Mouse (Mus musculus) midbrain, embryonic 14.5 days (tissue): ENCODE measurements around the gene Pan2. TPM values are rescaled to one million over a fixed set of nuclear protein-coding genes. Genes with fewer than 3 reads are reported as not detected.
A peak's percentile ranks its signal among the peaks of the same experiment; 100 is the strongest.

Experiments
- ATAC-seq: fragments of 200-750 bp; cut with Nextera tagmentation; 2 replicates; pipeline ENCODE4 v1.8.0; 2017; ENCODE audit warnings: moderate number of reproducible peaks, moderate library complexity; ENCODE audit not compliant: low FRiP score, low TSS enrichment
- DNase-seq: peaks from one replicate; pipeline ENCODE4 v3.0.0-alpha.2; 2015
- H3K27ac ChIP-seq: fragments of 300-500 bp; sonication (generic); replicated peaks from 2 replicates; pipeline ENCODE4 v1.5.1; 2014; ENCODE audit warnings: mild to moderate bottlenecking, low read depth, low read length, moderate library complexity
- H3K27me3 ChIP-seq: fragments of 300-500 bp; sonication (generic); 2 replicates; pipeline ENCODE4 v1.6.1; 2014; ENCODE audit warnings: low read length, control low read depth, mixed read lengths; ENCODE audit not compliant: control insufficient read depth, insufficient read depth
- H3K36me3 ChIP-seq: fragments of 300-500 bp; sonication (generic); 2 replicates; pipeline ENCODE4 v1.6.1; 2014; ENCODE audit warnings: low read length, control low read depth; ENCODE audit not compliant: control insufficient read depth, insufficient read depth
- H3K4me1 ChIP-seq: fragments of 300-500 bp; sonication (generic); 2 replicates; pipeline ENCODE4 v1.6.1; 2014; ENCODE audit warnings: mild to moderate bottlenecking, antibody characterized with exemption, low read length, control low read depth; ENCODE audit not compliant: control insufficient read depth, insufficient read depth
- H3K4me2 ChIP-seq: fragments of 300-500 bp; sonication (generic); 2 replicates; pipeline ENCODE4 v1.6.1; 2014; ENCODE audit warnings: mild to moderate bottlenecking, low read length, moderate library complexity
- H3K4me3 ChIP-seq: fragments of 300-500 bp; sonication (generic); replicated peaks from 2 replicates; pipeline ENCODE4 v1.5.1; 2014; ENCODE audit warnings: low read depth, low read length
- H3K9ac ChIP-seq: fragments of 300-500 bp; sonication (generic); replicated peaks from 2 replicates; pipeline ENCODE4 v1.6.1; 2014; ENCODE audit warnings: mild to moderate bottlenecking, low read length, moderate library complexity
- H3K9me3 ChIP-seq: fragments of 300-500 bp; sonication (generic); 2 replicates; pipeline ENCODE4 v1.6.1; 2016; ENCODE audit warnings: low read length, control low read depth, mixed read lengths; ENCODE audit not compliant: control insufficient read depth
- WGBS: fragments of 180-500 bp; shearing (Covaris S2); extraction: QIAGEN DNeasy Blood & Tissue Kit; methylation state at CpG from one replicate; pipeline ENCODE4 v1.1.7; 2014; 5-methylcytosine and 5-hydroxymethylcytosine counted together
- polyA plus RNA-seq: library from polyadenylated mRNA; unstranded; fragments of >200 nt; fragmentation: Nextera tagmentation; extraction: Ambion mirVana; gene quantifications from 2 replicates; pipeline ENCODE4 v1.2.1, GENCODE M21; 2014

Pan2 gene
- polyA plus RNA-seq, 1 experiment from 2014 or later: 23.0 TPM

DNA sequence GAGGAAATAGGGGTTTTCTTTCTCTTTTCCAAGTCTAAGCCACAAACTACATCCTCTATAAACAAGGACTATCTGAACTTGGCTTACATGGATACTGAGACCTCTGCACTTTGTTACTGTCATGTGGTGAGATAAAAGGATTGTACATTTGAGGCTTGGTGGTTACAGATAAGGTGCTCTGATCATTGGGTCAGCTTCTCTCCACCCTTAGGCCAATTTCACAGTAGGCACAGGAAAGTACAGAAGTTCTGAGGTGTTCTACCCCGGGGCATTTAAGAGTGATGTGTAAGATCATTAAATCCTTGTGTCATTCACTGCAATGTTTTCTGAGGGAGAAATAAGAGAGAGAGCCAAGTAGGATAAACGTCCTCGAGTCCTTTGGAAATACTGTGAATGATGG is 33.5 kb downstream of the Pan2 start:
- H3K36me3 ChIP-seq: no peaks in the 10 kb centered on the region
- H3K27me3 ChIP-seq: no peaks in the 10 kb centered on the region
- peak overlapping the region; percentile 57 for H3K4me2 ChIP-seq
- ATAC-seq (no peak), DNase-seq (no peak)
- 0 out of 2 replicates have a peak overlapping the region, but pooled peaks have one; percentile 95 for H3K4me3 ChIP-seq
- H3K9ac ChIP-seq: no peak overlapping the region
- no peaks in the 10 kb centered on the region for H3K9me3 ChIP-seq
- WGBS: 84% methylated on average over 3 of the region's 3 CpGs
- peaks cover 12% of the 10 kb centered on the region for H3K4me1 ChIP-seq
- H3K27ac ChIP-seq: no peak overlapping the region; the same call in 1 of the 2 replicates

DNA sequence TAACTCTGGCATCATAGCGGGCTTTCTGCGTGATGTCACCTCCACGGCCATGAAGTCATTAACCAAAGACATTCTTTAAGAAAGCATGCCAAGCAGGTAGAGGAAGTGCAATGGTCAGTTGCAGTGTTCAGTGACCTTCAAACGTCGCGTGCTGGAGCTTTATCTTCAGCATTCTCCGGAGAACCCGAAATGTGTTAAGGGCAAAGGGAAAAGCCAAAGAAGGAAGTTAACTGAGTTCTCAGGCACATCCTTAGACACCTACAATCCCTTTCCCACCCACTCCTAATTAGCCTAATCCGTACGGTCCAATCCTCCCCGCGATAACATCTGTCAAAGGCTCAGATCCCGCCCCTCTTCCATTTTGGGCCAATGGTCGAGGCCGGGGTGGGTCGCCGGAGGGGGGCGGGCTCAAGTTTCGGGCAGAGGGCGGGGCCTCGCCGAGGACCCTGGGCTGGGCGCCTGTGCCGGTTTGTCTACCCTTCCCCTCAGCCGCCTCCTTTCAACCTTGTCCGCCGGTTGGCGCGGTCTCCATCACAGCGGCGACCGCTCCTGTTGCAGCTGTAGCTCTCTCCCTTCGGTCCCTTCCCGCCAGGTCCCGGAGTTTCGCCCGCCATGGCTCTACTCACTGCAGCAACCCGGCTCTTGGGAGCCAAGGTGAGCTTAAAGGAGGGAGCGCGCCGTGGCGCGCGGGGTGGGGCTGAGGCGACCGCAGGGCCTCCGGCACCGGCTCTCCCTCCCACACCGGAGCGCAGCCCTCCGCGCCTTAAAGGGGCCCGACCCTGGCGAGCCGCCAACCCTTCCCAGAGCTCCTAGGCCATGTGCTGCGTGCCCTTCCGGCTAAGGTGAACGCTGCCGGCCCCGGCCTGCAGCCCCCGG is 34.4 kb downstream of the Pan2 start, which contains the start of gene Cs:
Cs (plus strand) TSS at position 429 of the 876 bp plus-strand sequence.
- WGBS: 1% methylated on average over 61 of the region's 61 CpGs
- Histone ChIP-seq H3K4me3 (peak within 1 kb of the TSS; percentile 95), H3K27me3 (no peaks in the 10 kb centered on the region), H3K9ac (peak within 1 kb of the TSS; percentile 90), H3K4me2 (peak within 1 kb of the TSS; percentile 57), H3K4me1 (peaks cover 12% of the 10 kb centered on the region), H3K36me3 (0 out of 2 replicates have a peak, but pooled peaks cover 2% of the 10 kb centered on the region), H3K27ac (peak within 1 kb of the TSS; percentile 91), H3K9me3 (no peaks in the 10 kb centered on the region)
- peak; percentile 98 for DNase-seq
- ATAC-seq: peak; percentile 99

DNA sequence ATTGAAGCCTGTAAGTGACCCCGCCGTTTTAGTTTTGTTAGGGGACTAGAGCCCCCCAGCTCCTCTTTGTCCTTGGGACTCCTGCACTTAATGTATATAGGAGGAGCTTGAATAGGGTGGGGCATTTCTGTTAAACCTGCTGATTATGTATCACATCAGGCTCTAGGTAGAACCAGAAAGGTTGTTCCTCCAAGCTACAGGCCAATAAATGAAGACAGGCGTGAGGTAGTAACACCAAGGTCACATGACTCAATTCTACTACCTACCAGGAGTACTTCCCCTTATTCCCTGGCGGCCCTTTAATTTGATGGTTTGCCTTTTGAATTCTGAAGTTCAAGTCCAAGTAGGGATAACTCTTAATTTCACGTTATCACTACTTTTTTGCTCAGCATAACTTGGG is 35.3 kb downstream of the Pan2 start:
- ATAC-seq (no peak), DNase-seq (no peak)
- peak overlapping the region; percentile 95 for H3K4me3 ChIP-seq
- WGBS: 23% methylated on average over 5 of the region's 5 CpGs
- peak overlapping the region; percentile 57 for H3K4me2 ChIP-seq
- peak overlapping the region; percentile 90 for H3K9ac ChIP-seq
- no peaks in the 10 kb centered on the region for H3K27me3 ChIP-seq
- 0 out of 2 replicates have a peak, but pooled peaks cover 3% of the 10 kb centered on the region for H3K36me3 ChIP-seq
- no peaks in the 10 kb centered on the region for H3K9me3 ChIP-seq
- H3K27ac ChIP-seq: peak overlapping the region; percentile 91
- H3K4me1 ChIP-seq: peaks cover 12% of the 10 kb centered on the region

DNA sequence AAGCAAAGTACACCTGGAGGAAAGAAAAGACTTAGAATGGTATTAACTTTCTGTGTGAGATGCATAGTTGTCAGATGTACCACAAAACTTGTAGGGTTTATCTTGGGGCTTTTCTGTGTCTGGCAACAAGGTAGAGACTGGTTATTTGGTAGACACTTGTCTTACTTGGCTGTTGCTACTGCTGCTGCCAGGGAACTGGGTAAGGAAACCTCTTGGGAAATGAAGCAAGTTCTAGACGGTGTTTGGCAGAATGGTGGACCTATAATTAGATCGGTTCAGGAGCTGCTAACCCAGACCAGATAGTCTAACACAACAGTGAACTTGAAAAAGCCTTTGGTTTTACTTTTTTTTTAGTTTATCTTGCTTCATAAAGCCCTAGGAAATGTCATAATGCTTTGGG is 35.8 kb downstream of the Pan2 start:
- no peak overlapping the region for H3K9ac ChIP-seq
- ATAC-seq: no peak
- H3K4me3 ChIP-seq: peak overlapping the region; percentile 95
- H3K4me2 ChIP-seq: peak overlapping the region; percentile 57
- 71% methylated on average over 2 of the region's 2 CpGs for WGBS
- H3K27ac ChIP-seq: no peak overlapping the region
- peaks cover 12% of the 10 kb centered on the region for H3K4me1 ChIP-seq
- no peaks in the 10 kb centered on the region for H3K9me3 ChIP-seq
- DNase-seq: no peak
- H3K36me3 ChIP-seq: 0 out of 2 replicates have a peak, but pooled peaks cover 3% of the 10 kb centered on the region
- H3K27me3 ChIP-seq: no peaks in the 10 kb centered on the region

DNA sequence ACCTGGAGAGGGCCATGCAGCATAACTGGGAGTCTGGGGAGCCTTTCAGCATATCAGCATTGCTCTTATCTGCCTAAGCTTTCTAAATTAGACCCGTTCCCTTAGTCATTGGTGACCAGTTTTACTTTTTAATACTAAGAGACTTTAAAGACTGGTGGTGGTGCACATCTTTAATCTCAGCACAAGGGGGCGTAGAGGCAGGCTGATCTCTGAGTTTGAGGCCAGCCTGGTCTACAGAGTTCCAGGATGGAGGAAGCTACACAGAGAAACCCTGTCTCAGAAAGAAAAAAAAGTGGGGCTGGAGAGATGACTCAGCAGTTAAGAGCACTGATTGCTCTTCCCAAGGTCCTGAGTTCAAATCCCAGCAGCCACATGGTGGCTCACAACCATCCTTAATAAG is 37.1 kb downstream of the Pan2 start:
- Histone ChIP-seq H3K27me3 (no peaks in the 10 kb centered on the region), H3K4me2 (no peak overlapping the region), H3K9ac (no peak overlapping the region), H3K4me1 (peaks cover 12% of the 10 kb centered on the region), H3K36me3 (0 out of 2 replicates have a peak, but pooled peaks cover 3% of the 10 kb centered on the region), H3K4me3 (no peak overlapping the region), H3K9me3 (no peaks in the 10 kb centered on the region), H3K27ac (no peak overlapping the region)
- DNase-seq (no peak), ATAC-seq (no peak)
- WGBS: 79% methylated on average over 2 of the region's 2 CpGs

DNA sequence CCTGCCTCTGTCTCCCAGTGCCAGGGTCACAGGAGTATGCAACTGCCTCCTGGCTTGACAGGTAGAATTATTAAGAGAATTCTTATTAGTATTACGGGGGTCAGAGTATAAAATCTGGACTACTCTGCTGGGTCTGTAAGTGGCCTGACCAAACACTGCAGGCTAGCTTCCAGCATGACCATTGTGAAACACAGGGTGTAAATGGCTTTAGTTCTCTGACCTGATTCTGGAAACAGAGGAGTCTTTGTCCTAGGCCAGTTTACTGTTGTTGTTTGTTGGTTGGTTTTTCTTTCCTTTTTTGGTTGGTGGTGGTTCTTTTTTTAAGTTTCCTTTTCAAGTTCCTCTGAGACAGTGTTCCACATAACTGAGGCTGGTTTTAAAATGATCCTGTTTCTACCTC is 40.3 kb downstream of the Pan2 start:
- 91% methylated on average over 1 of the region's 1 CpGs for WGBS
- H3K4me1 ChIP-seq: peaks cover 11% of the 10 kb centered on the region
- ATAC-seq: no peak
- no peak overlapping the region for H3K27ac ChIP-seq
- no peaks in the 10 kb centered on the region for H3K9me3 ChIP-seq
- DNase-seq: no peak
- no peaks in the 10 kb centered on the region for H3K27me3 ChIP-seq
- H3K36me3 ChIP-seq: 0 out of 2 replicates have a peak, but pooled peaks cover 3% of the 10 kb centered on the region
- H3K4me2 ChIP-seq: no peak overlapping the region
- H3K4me3 ChIP-seq: no peak overlapping the region
- no peak overlapping the region for H3K9ac ChIP-seq

DNA sequence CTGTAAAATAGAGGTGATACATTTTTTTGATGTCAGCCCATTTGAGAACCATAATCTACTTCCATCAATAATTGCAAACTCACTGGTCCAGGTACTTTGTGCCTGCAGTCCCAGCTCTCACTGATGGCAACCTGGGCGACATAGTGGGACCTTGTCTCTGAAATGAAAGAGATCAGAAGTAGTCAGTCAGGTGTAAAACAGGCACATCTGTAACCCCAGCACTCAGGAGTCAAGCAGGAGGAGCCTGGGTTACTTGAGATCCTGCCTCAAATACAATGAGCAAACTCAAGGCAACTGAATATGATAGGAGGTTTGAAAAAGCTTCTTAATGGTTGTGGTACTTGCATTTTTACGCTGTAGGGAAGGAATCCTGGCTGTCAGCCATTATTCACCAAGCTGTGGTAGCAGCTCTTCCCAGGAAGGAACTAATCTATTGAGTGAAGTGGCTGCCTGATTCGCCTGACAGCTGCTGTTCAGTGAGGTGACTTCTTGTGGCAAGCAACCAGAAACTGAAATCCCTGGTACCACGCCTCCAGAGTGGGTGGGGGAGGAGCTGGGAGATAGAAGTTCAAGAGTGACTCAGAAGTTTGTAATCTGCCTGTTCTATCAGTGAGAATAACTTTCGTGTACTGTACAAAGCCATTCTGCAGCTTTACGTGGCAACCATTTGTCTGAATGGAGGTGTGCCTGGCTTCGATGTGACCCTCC is 41.6 kb downstream of the Pan2 start:
- H3K4me2 ChIP-seq: no peak overlapping the region
- no peaks in the 10 kb centered on the region for H3K27me3 ChIP-seq
- ATAC-seq (no peak), DNase-seq (peak; percentile 62)
- H3K4me1 ChIP-seq: no peaks in the 10 kb centered on the region
- H3K9me3 ChIP-seq: no peaks in the 10 kb centered on the region
- H3K9ac ChIP-seq: no peak overlapping the region
- 62% methylated on average over 7 of the region's 7 CpGs for WGBS
- H3K4me3 ChIP-seq: no peak overlapping the region
- H3K36me3 ChIP-seq: 0 out of 2 replicates have a peak, but pooled peaks cover 8% of the 10 kb centered on the region
- H3K27ac ChIP-seq: no peak overlapping the region

DNA sequence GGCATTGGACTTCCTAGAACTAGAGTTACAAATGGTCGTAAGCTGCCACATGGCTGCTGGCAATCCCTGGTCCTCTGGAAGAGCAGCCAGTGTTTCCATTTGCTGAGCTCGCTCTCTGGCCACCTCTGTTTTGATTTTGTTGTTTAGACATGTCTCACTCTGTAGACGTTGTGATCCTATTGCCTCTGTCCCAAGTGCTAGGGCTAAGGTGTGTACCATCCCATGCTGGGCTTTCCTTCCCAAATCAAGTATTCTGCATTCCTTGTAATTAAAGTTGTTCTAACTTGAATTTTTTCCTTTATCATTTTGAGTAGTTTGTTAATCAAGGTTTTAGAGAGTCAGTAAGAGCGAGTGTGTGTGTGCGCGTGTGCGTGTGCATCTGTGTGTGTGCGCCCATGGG is 44.4 kb downstream of the Pan2 start:
- ATAC-seq: no peak
- no peaks in the 10 kb centered on the region for H3K4me1 ChIP-seq

More for the DNA sequence above, 44.4 kb downstream of the Pan2 start:
- Histone ChIP-seq H3K27ac (no peak overlapping the region), H3K4me3 (no peak overlapping the region), H3K9ac (no peak overlapping the region), H3K27me3 (no peaks in the 10 kb centered on the region), H3K9me3 (no peaks in the 10 kb centered on the region), H3K36me3 (peaks cover 33% of the 10 kb centered on the region), H3K4me2 (no peak overlapping the region)
- DNase-seq: no peak
- WGBS: 96% methylated on average over 8 of the region's 8 CpGs
